Mouse (Mus musculus) MEL (cell line): Measurements from ENCODE around the gene Pdzd2.

Experiments
- BHLHE40 ChIP-seq: IDR thresholded peaks from 2 replicates; pipeline ENCODE4 v1.6.1; 2012; ENCODE audit warnings: low read depth, mild to moderate bottlenecking, inconsistent platforms, low read length, improper control_type of control experiment, borderline replicate concordance
- CTCF ChIP-seq, 3 experiments: IDR thresholded peaks in 2 of 3; conservative IDR thresholded peaks in 1 of 3; 2 replicates each; pipeline ENCODE4 v1.5.1; 2011 to 2012; ENCODE audit warnings: low read length in 3 of 3, low read depth in 2 of 3, mild to moderate bottlenecking in 2 of 3, improper control_type of control experiment in 1 of 3, inconsistent platforms in 1 of 3, mixed read lengths in 1 of 3, moderate library complexity in 1 of 3; ENCODE audit not compliant: control insufficient read depth in 1 of 3, insufficient read depth in 1 of 3, poor library complexity in 1 of 3, severe bottlenecking in 1 of 3
- E2F4 ChIP-seq: IDR thresholded peaks from 2 replicates; pipeline ENCODE4 v1.6.1; 2011; ENCODE audit warnings: low read depth, low read length, improper control_type of control experiment, borderline replicate concordance
- EP300 ChIP-seq, 2 experiments: IDR thresholded peaks; 2 replicates each; pipeline ENCODE4 v1.6.1; 2011; ENCODE audit warnings: improper control_type of control experiment in 2 of 2, low read length in 2 of 2, low read depth in 1 of 2, mild to moderate bottlenecking in 1 of 2
- GABPA ChIP-seq: IDR thresholded peaks from 2 replicates; pipeline ENCODE4 v1.6.1; 2012; ENCODE audit warnings: low read depth, mild to moderate bottlenecking, inconsistent platforms, low read length, improper control_type of control experiment, moderate library complexity
- KAT2A ChIP-seq: conservative IDR thresholded peaks from 2 replicates; pipeline ENCODE4 v1.6.1; 2012; ENCODE audit warnings: low read depth, low read length, improper control_type of control experiment, inconsistent platforms
- MEF2A ChIP-seq: IDR thresholded peaks from 2 replicates; pipeline ENCODE4 v1.6.1; 2014; ENCODE audit warnings: low read depth, mild to moderate bottlenecking, inconsistent platforms, low read length, improper control_type of control experiment; ENCODE audit not compliant: poor library complexity, insufficient replicate concordance, severe bottlenecking; ENCODE audit errors: extremely low read depth
- POLR2A ChIP-seq, 2 experiments: IDR thresholded peaks; 2 replicates each; pipeline ENCODE4 v1.6.1; 2011 to 2012; ENCODE audit warnings: low read length in 2 of 2, mild to moderate bottlenecking in 2 of 2, control low read depth in 1 of 2, improper control_type of control experiment in 1 of 2, low read depth in 1 of 2, moderate library complexity in 1 of 2; ENCODE audit not compliant: control insufficient read depth in 1 of 2, insufficient read depth in 1 of 2, poor library complexity in 1 of 2
- SIN3A ChIP-seq: IDR thresholded peaks from 2 replicates; pipeline ENCODE4 v1.6.1; 2012; ENCODE audit warnings: low read length, improper control_type of control experiment, inconsistent platforms
- TCF12 ChIP-seq: IDR thresholded peaks from 2 replicates; pipeline ENCODE4 v1.6.1; 2014; ENCODE audit warnings: low read depth, mild to moderate bottlenecking, inconsistent platforms, low read length, improper control_type of control experiment, moderate library complexity
- UBTF ChIP-seq: IDR thresholded peaks from 2 replicates; pipeline ENCODE4 v1.6.1; 2012; ENCODE audit warnings: low read depth, mild to moderate bottlenecking, inconsistent platforms, low read length, improper control_type of control experiment, moderate library complexity, borderline replicate concordance; ENCODE audit not compliant: insufficient read depth
- USF2 ChIP-seq, 2 experiments: IDR thresholded peaks; 2 replicates each; pipeline ENCODE4 v1.6.1; 2011 to 2012; ENCODE audit warnings: improper control_type of control experiment in 2 of 2, low read length in 2 of 2, borderline replicate concordance in 1 of 2, inconsistent platforms in 1 of 2, low read depth in 1 of 2, mild to moderate bottlenecking in 1 of 2; ENCODE audit not compliant: insufficient read depth in 1 of 2

- no peak for TF ChIP-seq CTCF (IDR thresholded peaks at IDR 0.05 in 2 of 3, conservative IDR thresholded peaks at IDR 0.05 in 1 of 3; ENCODE audit: control insufficient read depth in 1 of 3, insufficient read depth in 1 of 3, low read depth in 2 of 3, low read length in 3 of 3, poor library complexity in 1 of 3, severe bottlenecking in 1 of 3)
- no peak for TF ChIP-seq USF2 (IDR thresholded peaks at IDR 0.05; ENCODE audit: borderline replicate concordance in 1 of 2, insufficient read depth in 1 of 2, low read depth in 1 of 2, low read length in 2 of 2)
- TF ChIP-seq E2F4: no peak
- TF ChIP-seq TCF12: peak; percentile 96
- 0 out of 2 replicates have a peak, but pooled peaks have one; percentile 11 for TF ChIP-seq UBTF
- peak; percentile 89 for TF ChIP-seq SIN3A
- TF ChIP-seq MEF2A: peak; percentile 96
- no peak for TF ChIP-seq GABPA
- peak; percentile 59; the same call in 1 of the 2 replicates for TF ChIP-seq BHLHE40
- peak in 1 of 2 experiments; percentile 67; a peak in 2 of 4 replicates for TF ChIP-seq POLR2A (IDR thresholded peaks at IDR 0.05; ENCODE audit: control insufficient read depth in 1 of 2, insufficient read depth in 1 of 2, low read depth in 1 of 2, low read length in 2 of 2, poor library complexity in 1 of 2)
- TF ChIP-seq EP300 (IDR thresholded peaks at IDR 0.05; ENCODE audit: low read depth in 1 of 2, low read length in 2 of 2): peak; percentile 92 to 96
- no peak for TF ChIP-seq KAT2A
Observed at GRCm38 (mm10) chr15:12317290-12317689, 422.4 kb downstream of the Pdzd2 start.
